Mouse (Mus musculus): ENCODE measurements around the gene Rac2. TPM values are rescaled to one million over a fixed set of nuclear protein-coding genes. Genes with fewer than 3 reads are reported as not detected.

Rac2 gene
- polyA plus RNA-seq (2014; fragmentation: Illumina TruSeq; extraction: RNeasy Lipid Tissue Mini Kit (QIAGEN cat#74804); ENCODE audit: low read depth, low replicate concordance) = 1.2 TPM

DNA sequence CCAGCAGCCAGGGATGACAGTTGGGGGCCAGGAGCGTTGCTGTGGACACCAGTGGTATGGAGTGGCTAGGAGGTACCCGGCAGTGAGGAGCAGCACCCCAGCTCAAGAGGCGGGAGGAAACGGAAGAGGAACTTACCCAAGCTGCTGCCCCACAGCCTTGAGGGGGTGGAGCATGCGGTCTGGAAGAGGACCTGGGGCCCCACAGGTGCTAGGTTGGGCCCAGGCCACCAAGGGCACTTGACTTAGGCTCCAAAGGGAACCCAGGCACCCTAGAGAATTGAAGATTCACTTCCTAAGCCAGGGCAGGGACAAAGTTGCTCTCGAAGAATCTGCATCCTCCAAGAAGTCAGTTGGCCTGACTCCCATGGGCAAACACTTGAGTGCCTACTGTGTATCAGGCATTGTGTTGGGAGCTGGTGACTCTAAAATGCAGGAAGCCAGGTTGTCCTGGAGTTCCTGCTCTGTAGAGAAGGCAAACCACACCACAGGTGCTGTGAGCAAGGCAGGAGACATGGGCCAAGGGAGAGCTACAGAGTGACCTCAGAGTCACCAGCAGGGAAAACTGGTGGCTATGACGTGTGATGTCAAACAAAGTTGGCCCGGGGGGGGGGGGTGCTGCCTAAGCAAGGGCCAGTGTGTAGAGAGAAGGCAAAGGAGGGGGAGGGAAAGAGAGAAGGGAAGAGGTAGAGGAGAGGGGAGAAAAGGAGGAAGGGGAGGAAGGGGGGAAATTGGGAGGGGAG is at the start of gene Rac2:
Gene Rac2 (minus strand): TSS at position 126 of the 740 bp plus-strand sequence.

DNA sequence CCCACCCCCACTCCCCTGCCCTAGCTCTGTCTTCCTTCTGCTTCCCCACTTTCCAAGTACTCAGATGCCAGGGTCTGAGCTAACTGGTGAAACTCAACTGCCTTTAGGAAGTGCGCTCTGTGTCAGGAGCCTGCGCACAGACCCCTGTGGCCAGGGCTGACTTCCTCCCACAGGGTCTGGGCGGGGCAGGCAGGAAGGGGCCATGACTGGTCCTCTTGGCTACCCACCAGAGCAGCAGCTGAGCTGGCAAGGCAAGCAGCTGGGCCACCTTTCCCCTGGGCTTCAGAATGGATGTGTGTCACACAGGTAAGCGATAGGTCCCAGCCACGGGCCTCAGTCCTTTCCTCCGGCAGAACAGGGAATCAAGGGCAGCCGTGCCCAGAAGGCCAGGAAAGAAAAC is 24.3 kb upstream of the Rac2 start, which contains the start of gene Cyth4:
Gene Cyth4 (plus strand): TSS at position 134 of the 400 bp plus-strand sequence.

DNA sequence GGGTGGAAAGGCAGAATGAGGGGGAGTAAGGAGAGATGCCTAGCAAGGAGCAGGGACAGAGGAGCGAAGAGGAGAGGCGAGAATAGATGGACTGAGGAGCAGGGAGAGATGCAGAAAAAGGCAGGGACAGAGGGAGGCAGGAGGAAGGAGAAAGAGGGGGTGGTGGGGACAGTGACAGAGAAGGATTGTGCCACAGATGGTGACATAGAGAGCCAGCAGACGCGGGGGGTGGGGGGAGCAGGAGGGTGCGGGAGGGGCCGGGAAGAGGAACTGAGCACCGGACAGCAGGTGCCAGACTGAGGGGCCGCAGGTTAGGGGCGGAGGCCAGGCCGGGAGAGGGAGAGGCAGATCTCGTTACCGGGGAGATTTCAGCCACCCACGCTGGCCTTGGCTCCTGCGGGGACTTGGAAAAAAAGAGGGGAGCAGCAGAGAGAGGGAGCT is 28.0 kb downstream of the Rac2 start, which contains the start of gene Sstr3:
Gene Sstr3 (minus strand): TSS at position 125 of the 441 bp plus-strand sequence.

DNA sequence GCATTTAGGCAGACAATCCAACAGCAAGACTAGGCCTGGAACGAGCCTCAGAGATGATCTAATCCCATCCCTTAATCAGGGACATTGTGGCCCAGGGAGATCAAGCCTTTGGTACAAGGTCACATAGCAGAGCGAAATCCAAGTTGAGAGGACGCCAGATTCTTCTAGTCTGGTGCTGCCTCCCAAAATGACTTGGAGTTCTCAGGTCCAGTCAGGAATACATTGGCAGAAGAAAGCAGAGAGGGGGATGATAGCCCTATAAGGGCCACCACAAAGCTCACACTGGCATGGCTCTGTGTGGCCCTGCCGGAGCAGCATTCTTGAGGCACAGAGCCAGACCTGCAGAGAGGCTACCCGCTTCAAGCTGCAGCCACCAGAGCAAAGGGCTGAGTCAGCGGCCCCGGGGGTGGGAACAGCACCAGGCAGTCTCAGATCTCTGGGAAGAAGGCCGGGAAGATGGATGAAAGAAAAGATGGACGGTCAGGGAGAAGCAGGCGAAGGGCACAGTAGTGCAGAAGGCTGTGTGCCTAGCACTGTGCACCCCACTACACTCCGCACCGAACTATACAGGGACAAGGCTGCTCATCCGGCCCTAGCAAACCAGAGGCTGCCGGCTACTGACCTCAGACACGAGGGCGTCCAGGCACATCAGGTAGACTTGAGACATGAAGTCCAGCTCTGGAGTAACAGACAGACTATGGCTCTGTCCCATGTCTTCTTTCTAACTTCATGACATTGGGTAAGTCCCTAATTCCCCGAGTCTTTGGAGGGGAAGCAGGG is 41.7 kb downstream of the Rac2 start, which contains the start of gene C1qtnf6:
Gene C1qtnf6 (minus strand): TSS at position 746 of the 780 bp plus-strand sequence.

Other genes starting within 250 kb of the Rac2 start
- 1.1 TPM for gene Csf2rb, start 247.0 kb downstream of the Rac2 start, polyA plus RNA-seq (2014; fragmentation: Illumina TruSeq; extraction: RNeasy Lipid Tissue Mini Kit (QIAGEN cat#74804); ENCODE audit: low read depth, low replicate concordance)
- not detected for gene Tex33, start 176.9 kb downstream of the Rac2 start, polyA plus RNA-seq (2014; fragmentation: Illumina TruSeq; extraction: RNeasy Lipid Tissue Mini Kit (QIAGEN cat#74804); ENCODE audit: low read depth, low replicate concordance)
- gene Tst, start 166.9 kb downstream of the Rac2 start, polyA plus RNA-seq (2014; fragmentation: Illumina TruSeq; extraction: RNeasy Lipid Tissue Mini Kit (QIAGEN cat#74804); ENCODE audit: low read depth, low replicate concordance) = 15.5 TPM
- 9.0 TPM for gene Mpst, start 166.4 kb downstream of the Rac2 start, polyA plus RNA-seq (2014; fragmentation: Illumina TruSeq; extraction: RNeasy Lipid Tissue Mini Kit (QIAGEN cat#74804); ENCODE audit: low read depth, low replicate concordance)
- not detected for gene Kctd17, start 144.2 kb downstream of the Rac2 start, polyA plus RNA-seq (2014; fragmentation: Illumina TruSeq; extraction: RNeasy Lipid Tissue Mini Kit (QIAGEN cat#74804); ENCODE audit: low read depth, low replicate concordance)
- gene Tmprss6, start 104.1 kb downstream of the Rac2 start, polyA plus RNA-seq (2014; fragmentation: Illumina TruSeq; extraction: RNeasy Lipid Tissue Mini Kit (QIAGEN cat#74804); ENCODE audit: low read depth, low replicate concordance) = 15.9 TPM
- gene Il2rb, start 77.5 kb downstream of the Rac2 start, polyA plus RNA-seq (2014; fragmentation: Illumina TruSeq; extraction: RNeasy Lipid Tissue Mini Kit (QIAGEN cat#74804); ENCODE audit: low read depth, low replicate concordance) = 0.11 TPM
- 0.26 TPM for gene C1qtnf6, start 41.4 kb downstream of the Rac2 start, polyA plus RNA-seq (2014; fragmentation: Illumina TruSeq; extraction: RNeasy Lipid Tissue Mini Kit (QIAGEN cat#74804); ENCODE audit: low read depth, low replicate concordance)
- gene Sstr3, start 28.1 kb downstream of the Rac2 start, polyA plus RNA-seq (2014; fragmentation: Illumina TruSeq; extraction: RNeasy Lipid Tissue Mini Kit (QIAGEN cat#74804); ENCODE audit: low read depth, low replicate concordance) = not detected
- 1.4 TPM for gene Cyth4, start 24.3 kb upstream of the Rac2 start, polyA plus RNA-seq (2014; fragmentation: Illumina TruSeq; extraction: RNeasy Lipid Tissue Mini Kit (QIAGEN cat#74804); ENCODE audit: low read depth, low replicate concordance)
- gene Elfn2, start 146.0 kb upstream of the Rac2 start, polyA plus RNA-seq (2014; fragmentation: Illumina TruSeq; extraction: RNeasy Lipid Tissue Mini Kit (QIAGEN cat#74804); ENCODE audit: low read depth, low replicate concordance) = not detected
- 0.34 TPM for gene Mfng, start 200.7 kb upstream of the Rac2 start, polyA plus RNA-seq (2014; fragmentation: Illumina TruSeq; extraction: RNeasy Lipid Tissue Mini Kit (QIAGEN cat#74804); ENCODE audit: low read depth, low replicate concordance)
- gene Card10, start 230.3 kb upstream of the Rac2 start, polyA plus RNA-seq (2014; fragmentation: Illumina TruSeq; extraction: RNeasy Lipid Tissue Mini Kit (QIAGEN cat#74804); ENCODE audit: low read depth, low replicate concordance) = 0.48 TPM

Measured in liver, adult 10 weeks (tissue).